Mouse (Mus musculus) right cerebral cortex, adult 18-20 months (tissue): Measurements from ENCODE around the gene 4930447C04Rik.

Experiments
- DNase-seq: peaks from one replicate; pipeline ENCODE4 v3.0.0; 2022; ENCODE audit warnings: mixed read lengths

4930447C04Rik gene

DNA sequence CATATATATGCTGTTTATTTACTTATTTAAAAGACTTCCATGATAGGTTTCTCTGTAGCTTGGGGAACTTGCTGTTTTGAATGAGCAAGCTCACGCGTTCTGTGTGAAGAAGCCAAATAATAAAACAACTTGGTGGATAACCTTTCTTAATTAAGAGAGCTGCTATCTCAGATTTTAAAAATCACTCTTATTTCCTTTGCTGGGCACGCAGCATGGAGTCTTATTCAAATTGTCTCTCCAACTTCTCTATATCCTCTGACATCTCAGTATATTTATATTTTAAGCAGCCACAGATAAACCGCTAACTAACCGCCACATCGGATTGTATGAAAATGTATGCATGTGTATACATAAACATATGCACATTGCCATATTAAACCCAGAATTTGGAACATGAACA lies 1.6 kb upstream of the 4930447C04Rik start:
- DNase-seq: no peak

DNA sequence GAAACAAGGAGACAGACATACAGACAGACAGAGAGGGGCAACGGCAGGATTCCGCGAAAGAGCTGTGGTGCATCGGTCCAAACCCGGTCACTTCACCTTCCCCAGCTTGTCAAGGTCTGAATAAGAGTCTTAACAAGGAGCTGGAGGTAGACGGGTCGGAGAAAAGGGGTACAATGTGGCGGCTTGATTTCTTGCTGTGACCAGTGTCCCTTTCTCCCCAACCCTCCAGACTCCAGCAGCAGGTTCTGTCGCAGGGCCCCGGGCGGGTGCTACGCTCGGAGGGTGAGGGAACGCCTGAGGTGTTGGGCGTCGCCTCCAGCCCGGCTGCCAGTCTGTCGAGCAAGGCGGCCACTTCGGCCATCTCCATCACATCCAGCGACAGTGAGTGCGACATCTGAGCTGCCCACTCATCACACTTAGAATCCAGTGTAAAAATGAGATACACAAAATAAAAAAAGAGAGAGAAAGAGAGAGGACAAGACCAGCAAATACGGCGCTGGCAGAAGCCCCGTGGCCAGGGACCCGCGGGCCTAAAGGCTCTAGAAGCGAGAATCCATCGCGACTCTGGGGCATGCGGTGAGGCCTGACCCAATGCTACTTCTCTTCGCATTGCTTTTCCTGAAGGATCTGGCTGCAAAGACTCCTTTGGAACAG lies 951 bp upstream of the 4930447C04Rik start:
- DNase-seq: no peak

DNA sequence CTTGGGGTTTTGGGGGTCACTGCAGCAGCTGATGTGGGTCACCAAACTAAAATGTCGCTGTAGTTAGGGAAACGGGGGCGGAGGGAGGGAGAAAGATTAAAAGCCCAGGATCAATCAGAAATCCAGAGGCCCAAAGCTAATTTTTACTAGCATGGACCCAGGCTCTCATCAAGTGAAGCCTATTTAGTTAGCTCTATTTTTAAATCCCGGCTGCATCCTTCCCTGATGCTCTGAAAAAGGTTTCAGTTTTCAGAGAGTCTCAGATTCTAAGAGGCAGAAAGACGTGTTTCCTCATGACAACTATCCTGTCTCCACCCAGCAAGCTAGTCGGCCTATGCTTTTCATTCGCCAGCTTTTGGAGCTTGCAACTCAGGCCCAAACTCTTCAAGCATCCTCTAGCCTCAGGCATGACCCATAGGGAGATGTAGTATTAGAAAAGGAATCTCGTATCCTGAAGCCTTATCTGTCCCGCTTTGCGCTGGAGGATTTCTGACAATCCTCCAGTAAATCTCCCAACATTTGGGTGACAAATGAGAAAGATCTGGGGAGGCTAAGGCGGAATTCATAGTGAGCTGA lies 336 bp upstream of the 4930447C04Rik start:
- DNase-seq: no peak

DNA sequence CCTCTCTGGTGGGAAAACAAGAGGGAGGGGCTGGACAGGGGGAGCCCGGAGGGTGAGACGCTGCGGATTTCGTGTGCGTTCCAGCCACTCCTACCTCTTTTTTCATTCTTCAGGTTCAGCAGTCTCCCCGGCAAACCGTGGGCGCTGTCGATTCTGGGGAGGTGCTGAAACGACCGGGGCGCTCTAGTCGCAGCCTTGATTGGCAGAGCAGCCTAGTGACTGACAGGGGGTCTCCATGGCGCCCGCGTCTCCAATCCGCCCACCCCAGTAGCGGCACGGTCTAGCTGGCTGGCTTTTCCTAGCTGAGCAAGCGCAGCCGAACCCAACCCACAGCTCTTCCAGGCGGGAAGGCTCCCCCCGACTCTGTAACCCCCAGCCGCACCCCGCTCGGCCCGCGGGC lies 958 bp downstream of the 4930447C04Rik start, which contains the start of gene Six6:
Gene Six6 (plus strand): TSS at position 277 of the 400 bp plus-strand sequence.
- DNase-seq: no peak

DNA sequence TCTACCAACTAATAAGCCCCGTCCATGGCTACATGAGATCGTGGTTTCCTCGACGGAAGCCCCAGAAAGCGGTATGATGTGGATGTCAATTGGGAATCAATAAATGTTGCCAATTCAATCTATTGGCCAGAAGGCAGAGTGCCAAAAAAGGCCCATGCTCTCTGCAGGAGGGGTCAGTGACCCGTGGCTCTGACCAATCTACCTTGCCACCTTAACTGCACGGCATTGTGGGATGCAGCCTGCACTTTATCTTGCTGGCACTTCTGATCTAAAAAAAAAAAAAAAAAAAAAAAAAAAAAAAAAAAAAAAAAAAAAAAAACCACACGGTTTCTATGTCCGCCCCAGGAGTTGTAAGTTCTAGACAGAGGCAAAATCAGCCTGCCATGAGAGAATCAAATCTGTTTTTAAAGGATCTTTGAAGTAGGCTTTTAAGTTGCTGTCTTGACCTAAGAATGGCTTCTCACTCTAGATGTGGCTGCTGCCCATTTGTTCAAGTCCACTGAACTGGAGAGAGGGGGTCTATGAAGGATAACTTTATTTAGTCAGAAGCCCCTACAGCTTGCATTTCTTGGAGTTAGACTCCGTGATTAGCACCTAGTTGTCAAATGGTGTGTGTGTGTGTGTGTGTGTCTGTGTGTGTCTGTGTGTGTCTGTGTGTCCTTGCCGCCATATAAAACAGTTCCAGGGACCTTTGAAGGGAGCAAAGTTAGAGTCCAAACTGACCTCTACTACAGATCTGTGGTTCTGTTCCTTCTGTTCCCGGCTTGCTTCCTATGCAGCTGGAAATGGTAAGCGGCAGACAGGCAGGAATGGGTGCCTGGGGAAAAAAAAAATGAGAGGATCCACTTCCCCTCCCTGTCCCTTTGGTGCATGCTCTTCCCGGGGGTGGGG lies 1.7 kb downstream of the 4930447C04Rik start:
- no peak for DNase-seq

DNA sequence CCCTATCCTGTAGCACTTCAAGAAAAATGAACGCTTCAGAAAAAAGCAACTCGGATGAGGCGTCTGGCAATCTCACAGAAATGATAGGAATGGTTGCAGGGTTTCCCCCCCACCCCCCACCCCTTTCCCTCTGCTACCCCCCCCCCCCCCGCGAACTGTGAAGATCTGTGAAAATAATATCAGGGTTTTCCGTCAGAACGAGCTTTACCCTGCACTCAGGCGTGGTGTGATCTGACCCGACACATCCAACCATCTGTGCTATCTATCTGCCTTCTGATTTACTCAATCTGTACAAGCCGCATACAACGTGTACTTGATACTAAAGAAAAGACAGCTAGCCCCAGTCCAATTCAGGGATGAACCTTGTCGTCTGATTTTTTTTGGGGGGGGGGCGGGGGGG lies 2.4 kb downstream of the 4930447C04Rik start:
- no peak for DNase-seq

DNA sequence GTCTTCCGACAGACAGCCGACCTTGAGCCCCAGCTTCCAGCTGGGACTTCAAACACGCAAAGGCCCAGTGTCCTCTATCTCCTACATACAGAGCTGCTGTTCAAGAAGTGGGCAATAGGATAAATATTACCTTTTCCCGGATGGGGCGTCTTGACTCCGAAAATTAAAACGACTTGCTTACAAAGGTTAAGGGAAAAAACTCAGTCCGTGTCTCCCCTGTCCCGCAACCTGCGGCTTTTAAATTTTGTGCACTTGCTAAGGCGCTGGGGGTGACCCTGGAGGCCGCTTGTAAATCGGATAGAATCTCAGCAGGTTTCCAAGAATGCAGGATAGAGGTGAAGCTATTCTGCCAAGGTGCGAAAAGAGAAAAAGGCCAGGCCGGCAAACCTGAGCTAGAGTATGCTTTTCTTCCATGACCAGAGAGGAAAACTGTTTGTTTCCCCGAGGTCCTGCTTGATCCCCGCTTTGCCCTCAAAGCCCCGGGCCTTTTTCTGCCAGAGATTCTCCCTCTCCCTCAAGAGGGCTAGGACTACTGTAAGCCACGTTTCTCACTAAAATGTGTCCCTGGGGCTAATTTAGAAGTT lies 2.9 kb downstream of the 4930447C04Rik start:
- no peak for DNase-seq

DNA sequence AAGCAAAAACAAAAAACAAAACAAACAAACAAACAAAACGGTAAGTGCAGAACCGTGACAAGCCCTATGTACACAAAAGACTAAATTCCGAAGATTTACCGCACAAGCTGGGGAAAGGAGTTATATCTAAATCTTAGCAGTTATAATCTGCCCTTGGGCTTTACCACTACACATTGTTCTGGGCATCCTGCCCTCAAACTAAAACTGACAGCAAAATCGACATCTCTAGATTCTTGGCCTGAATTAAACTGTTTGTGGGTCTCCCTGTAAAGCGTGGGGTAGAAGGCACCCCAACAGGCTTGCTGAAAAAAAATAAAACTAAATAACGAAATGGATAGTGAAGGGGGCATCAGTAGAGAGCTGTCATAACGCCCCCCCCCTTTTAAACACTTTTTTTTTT lies 3.8 kb downstream of the 4930447C04Rik start:
- DNase-seq: no peak

DNA sequence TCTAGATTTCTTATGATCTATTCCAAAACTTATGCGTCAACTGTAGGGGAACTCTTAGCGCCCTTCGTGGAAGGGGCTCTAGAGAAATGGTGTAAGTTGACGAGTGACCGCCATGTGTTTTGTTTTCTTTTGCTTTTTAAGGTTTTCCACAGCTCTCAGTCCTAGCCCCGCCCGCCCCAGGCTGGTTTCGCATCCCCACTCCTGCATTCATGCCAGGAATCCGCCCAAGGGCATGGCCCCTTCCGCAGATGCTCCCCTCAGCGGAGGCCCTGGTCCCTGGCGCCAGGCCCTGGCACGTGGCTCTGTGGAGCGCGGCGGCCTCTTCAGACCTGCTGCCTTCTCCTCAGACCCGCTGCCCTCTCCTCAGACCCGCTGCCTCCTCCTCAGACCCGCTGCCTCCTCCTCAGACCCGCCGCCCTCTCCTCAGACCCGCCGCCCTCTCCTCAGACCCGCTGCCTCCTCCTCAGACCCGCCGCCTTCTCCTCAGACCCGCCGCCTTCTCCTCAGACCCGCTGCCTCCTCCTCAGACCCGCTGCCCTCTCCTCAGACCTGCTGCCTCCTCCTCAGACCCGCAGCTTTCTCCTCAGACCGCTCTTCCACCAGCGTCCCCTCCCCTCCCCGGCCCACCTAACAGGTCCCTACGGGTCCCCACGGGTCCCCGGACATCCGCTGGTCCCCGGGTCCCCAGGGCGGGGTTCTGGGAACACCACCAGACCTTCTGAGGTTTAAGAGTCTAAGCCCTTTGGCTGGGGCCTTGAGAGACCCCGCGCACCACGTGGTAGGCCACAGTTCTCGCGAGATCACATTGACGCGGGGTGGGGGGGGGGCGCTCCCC lies 23.2 kb downstream of the 4930447C04Rik start:
- DNase-seq: no peak

DNA sequence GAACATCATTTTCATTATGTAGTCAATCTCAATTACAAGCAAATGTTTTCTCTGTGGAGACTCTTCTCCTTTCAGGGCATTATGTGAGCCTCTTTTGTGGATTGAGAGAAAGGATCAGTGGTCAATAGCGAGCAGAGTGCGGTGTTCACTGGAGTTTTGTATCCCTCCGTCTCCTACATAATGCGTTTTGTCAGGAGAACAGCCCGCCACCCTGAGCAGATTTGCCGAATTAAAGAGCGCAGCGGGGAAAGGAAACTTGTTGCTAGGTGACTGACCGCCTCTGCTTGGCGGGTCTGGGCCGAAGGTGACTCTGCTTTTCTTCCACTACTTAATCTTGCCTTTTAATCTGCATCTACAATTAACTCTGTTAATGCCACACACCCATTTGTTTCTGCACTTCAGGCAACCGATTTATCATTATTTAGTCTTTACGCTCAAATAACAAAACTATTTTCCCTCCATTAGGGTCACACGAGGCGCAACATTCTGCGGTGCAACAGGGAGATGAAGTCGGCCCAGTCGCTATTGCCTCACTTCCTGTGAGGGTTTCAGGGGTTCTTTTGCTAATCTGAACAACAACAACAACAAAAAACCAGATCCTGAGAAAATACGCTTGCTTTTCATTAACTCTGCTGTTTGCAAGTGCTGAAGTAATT lies 86.1 kb downstream of the 4930447C04Rik start:
- DNase-seq: no peak

DNA sequence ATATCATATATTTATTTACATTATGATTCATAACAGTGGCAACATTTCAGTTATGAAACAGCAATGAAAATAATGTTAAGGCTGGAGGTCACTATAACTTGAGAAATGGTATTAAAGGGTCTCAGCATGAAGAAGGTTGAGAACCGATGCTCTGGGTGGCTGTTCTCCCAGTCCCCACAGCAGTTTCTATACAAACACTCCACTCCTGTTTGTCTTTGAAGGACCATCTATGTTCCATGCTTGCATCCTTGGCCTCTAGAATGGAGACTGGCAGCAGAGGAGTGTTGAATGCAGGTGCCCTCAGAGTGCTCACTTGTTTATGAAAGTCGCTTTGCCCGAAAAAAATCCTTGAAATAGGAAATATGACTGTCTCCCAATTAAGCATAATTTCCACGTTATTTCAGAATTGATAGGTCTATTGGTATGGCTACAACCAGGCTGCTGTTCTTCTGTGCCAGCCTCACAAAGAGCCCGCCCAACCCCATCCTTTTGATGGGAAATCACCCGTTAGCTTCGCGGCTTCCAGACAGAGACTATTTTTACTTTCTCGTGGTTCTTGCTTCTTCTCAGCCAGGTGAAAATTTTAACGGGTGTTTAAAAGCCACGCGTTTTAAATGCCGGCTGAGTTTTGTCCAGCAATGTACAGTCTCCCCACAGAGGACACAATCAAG lies 87.0 kb downstream of the 4930447C04Rik start:
- DNase-seq: no peak

DNA sequence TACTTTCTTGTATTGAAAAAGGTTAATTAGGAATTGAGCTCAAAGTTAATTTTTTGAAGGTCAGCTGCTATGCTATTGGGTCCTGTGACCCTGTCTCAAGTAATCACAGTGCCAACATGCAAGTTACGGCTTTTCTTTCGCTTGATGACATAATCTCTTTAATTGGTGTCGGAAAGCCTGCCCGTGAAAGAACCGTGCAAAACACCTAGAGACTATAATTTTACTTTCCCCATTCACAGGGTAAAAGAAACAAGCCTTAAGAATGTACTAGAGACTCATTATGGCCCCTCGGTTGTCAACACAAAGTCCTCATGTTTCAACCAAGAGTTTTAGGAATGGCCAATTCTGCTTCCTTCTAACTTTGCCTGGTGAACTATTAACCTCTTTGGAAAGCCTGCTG lies 88.3 kb downstream of the 4930447C04Rik start:
- no peak for DNase-seq

DNA sequence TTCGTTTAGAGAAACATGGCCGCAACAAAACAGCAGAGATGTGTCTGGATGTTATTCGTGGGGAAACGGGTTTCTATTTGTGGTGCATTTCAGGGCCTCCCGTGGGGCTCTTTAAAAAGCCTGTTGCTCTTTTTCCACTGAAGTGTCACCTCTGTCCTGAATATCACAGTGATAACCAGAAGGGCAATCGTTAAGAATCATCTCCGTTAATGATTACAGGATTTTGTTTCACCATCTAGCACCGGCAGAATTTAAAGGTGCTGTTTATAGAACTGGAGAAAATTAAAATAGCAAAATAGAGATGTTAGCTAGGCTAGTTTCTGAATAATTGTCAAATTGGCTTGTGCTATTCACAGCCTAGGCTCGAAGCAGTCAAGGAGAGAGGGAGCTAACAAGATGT lies 90.4 kb downstream of the 4930447C04Rik start:
- no peak for DNase-seq

DNA sequence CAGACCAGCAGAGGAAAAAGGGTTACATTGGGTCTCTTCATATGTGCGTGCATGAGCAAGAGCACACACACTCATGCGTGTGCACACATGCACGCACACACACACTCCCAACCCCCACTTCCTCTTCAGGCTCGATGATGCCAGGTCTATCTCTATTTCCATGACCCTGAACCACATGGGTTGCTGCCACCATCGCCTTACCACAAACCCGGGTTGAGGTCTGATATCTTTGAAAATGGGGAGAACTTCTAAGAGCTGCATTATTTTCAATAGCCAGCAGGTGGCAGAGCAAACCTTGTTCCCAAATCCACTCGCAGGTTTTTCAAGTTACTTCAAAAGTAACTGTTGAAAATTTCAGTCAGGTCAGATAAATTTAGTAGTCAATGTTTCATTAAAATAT lies 92.8 kb downstream of the 4930447C04Rik start:
- DNase-seq: no peak

DNA sequence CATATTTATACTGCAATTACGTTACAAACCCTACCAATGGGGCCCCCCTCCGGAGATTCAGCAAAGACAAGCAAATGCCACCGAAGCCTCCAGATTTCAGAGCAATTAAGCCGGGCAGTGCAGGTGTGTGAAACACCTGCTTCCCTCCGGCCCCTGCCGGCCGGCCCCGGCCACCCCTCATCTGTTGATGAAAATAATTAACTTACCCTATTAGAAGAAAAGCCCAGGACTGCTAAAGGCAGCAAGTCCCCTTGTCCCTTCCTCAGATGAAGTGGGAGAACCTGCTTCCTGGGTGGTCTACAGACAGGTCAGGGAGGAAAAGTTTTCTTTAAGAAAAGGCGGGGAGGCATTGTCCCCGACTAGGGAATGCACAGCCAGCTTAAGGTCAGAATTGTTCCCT lies 94.6 kb downstream of the 4930447C04Rik start:
- DNase-seq: no peak

DNA sequence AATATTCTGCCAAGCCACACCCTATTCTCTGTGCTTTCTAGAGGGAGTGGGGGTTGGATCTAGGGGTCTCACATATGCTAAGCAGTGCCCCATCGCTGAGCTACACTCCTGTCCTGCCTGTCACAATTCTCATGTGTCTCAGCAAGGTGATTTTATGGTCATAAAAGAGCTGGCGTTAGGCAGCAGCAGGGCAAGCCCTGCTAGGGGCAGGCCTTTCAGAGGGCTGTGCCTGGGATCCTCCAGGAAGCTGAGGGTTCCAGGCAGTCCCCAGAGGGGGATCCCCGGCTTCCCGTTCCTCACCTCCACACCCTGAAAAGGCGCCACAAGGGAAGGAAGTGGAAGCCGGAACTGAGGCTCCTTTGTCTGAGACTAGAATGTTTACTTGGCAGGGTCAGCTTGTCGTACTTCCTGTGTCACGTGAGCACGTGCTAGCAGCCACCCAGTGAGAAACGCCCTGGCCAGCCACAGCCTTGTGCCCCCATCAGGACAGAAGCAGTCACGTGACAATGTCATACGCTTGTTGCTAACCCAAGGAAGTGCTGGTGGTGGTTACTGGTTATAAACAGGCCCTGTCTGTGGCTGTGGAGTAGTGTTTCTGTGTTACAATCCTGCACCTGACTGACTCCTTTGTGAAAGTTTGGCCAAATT lies 96.5 kb downstream of the 4930447C04Rik start:
- no peak for DNase-seq

DNA sequence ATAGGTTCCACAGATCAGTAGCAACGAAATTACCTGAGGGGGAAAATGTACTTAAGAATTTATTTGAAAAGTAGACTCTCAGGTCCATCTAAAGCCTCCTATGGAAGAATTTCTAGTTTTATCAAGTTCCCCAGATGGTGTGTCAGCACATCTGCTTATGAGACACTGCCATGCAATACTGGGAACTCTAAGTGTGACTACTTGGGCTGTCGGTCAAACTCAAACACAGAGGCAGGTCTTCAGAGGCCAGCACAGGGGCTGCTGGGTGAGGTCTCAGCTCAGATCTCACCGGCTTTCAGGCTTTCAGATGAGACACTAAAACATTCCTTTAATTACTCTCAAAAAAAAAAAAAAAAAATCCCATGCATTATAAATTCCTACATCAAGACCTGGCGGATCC lies 97.0 kb downstream of the 4930447C04Rik start:
- DNase-seq: no peak

DNA sequence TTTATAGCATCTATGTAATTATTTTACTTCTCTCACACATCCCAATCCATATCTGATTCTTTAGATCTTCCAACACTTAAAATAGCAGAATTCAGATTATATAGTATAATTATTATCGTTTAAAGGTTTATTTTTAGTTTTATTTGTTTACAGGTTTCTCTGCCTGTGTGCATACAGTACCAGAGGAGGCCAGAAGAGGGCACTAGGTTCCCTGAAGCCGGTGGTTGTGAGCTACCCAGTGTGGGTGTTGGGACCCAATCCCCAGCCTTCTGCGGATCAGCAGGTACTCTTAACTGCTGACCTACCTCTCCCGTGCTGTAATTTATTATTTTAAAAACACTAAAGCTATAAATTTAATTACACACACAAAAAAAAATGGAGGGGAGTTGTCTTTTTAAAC lies 97.4 kb downstream of the 4930447C04Rik start:
- DNase-seq: no peak

DNA sequence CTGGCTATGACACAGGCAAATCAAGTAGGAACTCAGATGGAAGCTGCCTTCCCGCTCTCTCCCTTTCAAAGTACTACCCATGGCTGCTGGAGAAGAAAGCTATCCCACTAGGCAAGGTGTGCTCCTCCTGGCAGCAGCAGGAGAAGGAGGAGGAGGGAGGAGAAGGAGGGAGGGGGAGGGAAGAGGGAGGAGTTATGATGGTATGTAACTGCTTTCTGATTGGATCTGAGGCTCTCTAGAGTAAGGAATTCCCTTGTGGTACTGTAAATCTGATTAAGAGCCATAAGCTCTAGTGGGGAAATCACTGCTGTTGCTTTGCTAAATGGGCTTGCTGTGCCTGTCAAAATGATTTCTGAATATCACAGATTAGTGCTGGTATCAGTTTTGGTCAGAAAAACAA lies 99.1 kb downstream of the 4930447C04Rik start:
- no peak for DNase-seq

DNA sequence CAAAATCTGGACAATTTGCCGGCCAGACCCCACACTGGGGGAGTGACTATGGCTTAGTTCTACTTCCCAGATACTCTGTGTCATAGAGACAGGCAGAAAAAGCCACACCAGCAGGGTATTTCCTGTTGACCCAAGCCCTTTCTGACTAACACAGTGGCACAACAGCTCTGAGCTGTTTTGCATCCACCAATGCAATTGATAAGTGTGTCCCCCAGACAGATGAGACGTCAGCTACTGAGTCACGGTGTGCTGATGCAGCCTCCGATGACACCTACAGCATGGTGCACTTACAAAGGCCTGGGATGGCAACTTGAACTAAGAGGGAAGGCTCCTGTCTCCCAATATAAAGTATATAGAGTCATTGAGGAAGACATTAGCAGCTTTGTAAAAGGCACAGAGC lies 103.3 kb downstream of the 4930447C04Rik start:
- DNase-seq: no peak

DNA sequence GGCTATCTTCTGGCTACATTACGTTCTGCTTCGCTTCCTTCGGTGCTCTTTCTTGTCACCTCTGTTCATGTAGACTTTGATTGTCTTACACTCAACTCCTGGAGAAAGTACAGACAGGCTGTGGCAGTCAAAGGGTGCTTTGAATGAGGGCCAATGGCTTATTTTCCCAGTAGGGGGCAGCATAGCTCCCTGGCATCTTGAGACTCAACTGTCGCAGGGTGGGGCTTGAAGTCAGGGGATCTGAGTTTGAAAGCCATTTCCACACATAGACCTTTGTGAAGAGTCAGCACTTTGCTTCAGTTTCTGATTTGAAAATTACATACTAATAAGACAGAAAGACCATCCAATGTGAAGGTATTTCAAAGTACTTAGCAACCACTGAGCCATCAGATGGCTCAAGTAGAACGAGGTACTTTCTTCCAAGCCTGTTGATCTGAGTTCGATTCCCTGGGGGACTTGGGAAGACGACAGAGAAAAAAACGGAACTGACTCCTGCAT lies 105.0 kb downstream of the 4930447C04Rik start:
- DNase-seq: no peak
